Mouse (Mus musculus): Measurements from ENCODE around the gene Prkce. TPM values are rescaled to one million over a fixed set of nuclear protein-coding genes. Genes with fewer than 3 reads are reported as not detected.

The Prkce gene
- polyA plus RNA-seq, 1 experiment = 4.8 TPM

- WGBS = 70% methylated on average over 12 of the region's 12 CpGs
- Histone ChIP-seq H3K4me3 (replicated peaks; ENCODE audit: control insufficient read depth, low read depth, low read length) (no peak overlapping the region), H3K27ac (ENCODE audit: control insufficient read depth, insufficient read depth, low read depth, low read length, poor library complexity) (no peak overlapping the region), H3K4me1 (ENCODE audit: control insufficient read depth, insufficient read depth, low read length) (peaks cover 8% of the 10 kb centered on the region)
- TF ChIP-seq POLR2A (IDR thresholded peaks at IDR 0.05; ENCODE audit: borderline replicate concordance, control insufficient read depth, low read depth, low read length) (no peak), CTCF (IDR thresholded peaks at IDR 0.05; ENCODE audit: control insufficient read depth, insufficient read depth, low read length) (no peak)
Measured at GRCm38 (mm10) chr17:86436583-86437370, 269.2 kb downstream of the Prkce start.

- WGBS = 12% methylated on average over 20 of the region's 20 CpGs
- Histone ChIP-seq H3K4me1 (ENCODE audit: control insufficient read depth, insufficient read depth, low read length) (peaks cover 8% of the 10 kb centered on the region), H3K27ac (ENCODE audit: control insufficient read depth, insufficient read depth, low read depth, low read length, poor library complexity) (peak overlapping the region; percentile 16), H3K4me3 (replicated peaks; ENCODE audit: control insufficient read depth, low read depth, low read length) (peak overlapping the region; percentile 57)
- TF ChIP-seq CTCF (IDR thresholded peaks at IDR 0.05; ENCODE audit: control insufficient read depth, insufficient read depth, low read length) (no peak), POLR2A (IDR thresholded peaks at IDR 0.05; ENCODE audit: borderline replicate concordance, control insufficient read depth, low read depth, low read length) (no peak)
Measured at GRCm38 (mm10) chr17:86437516-86438277, 270.1 kb downstream of the Prkce start.

GRCm38 (mm10) chr17:86438278-86438661, 270.7 kb downstream of the Prkce start:
- no peak overlapping the region for H3K4me3 ChIP-seq (replicated peaks; ENCODE audit: control insufficient read depth, low read depth, low read length)
- TF ChIP-seq POLR2A (IDR thresholded peaks at IDR 0.05; ENCODE audit: borderline replicate concordance, control insufficient read depth, low read depth, low read length) = no peak
- no peak for TF ChIP-seq CTCF (IDR thresholded peaks at IDR 0.05; ENCODE audit: control insufficient read depth, insufficient read depth, low read length)
- H3K4me1 ChIP-seq (ENCODE audit: control insufficient read depth, insufficient read depth, low read length) = peaks cover 8% of the 10 kb centered on the region
- 70% methylated on average over 3 of the region's 3 CpGs for WGBS
- no peak overlapping the region for H3K27ac ChIP-seq (ENCODE audit: control insufficient read depth, insufficient read depth, low read depth, low read length, poor library complexity)

GRCm38 (mm10) chr17:86438763-86439162, 271.2 kb downstream of the Prkce start:
- 51% methylated on average over 5 of the region's 5 CpGs for WGBS

GRCm38 (mm10) chr17:86441098-86441497, 273.5 kb downstream of the Prkce start:
- no peak overlapping the region for H3K4me3 ChIP-seq (replicated peaks; ENCODE audit: control insufficient read depth, low read depth, low read length)
- 80% methylated on average over 7 of the region's 7 CpGs for WGBS
- no peak overlapping the region for H3K27ac ChIP-seq (ENCODE audit: control insufficient read depth, insufficient read depth, low read depth, low read length, poor library complexity)
- TF ChIP-seq POLR2A (IDR thresholded peaks at IDR 0.05; ENCODE audit: borderline replicate concordance, control insufficient read depth, low read depth, low read length) = no peak
- no peak for TF ChIP-seq CTCF (IDR thresholded peaks at IDR 0.05; ENCODE audit: control insufficient read depth, insufficient read depth, low read length)
- H3K4me1 ChIP-seq (ENCODE audit: control insufficient read depth, insufficient read depth, low read length) = peaks cover 8% of the 10 kb centered on the region

More at GRCm38 (mm10) chr17:86438763-86439162, 271.2 kb downstream of the Prkce start:
- TF ChIP-seq POLR2A (IDR thresholded peaks at IDR 0.05; ENCODE audit: borderline replicate concordance, control insufficient read depth, low read depth, low read length) (no peak), CTCF (IDR thresholded peaks at IDR 0.05; ENCODE audit: control insufficient read depth, insufficient read depth, low read length) (no peak)
- H3K4me3 ChIP-seq (replicated peaks; ENCODE audit: control insufficient read depth, low read depth, low read length) = no peak overlapping the region
- H3K27ac ChIP-seq (ENCODE audit: control insufficient read depth, insufficient read depth, low read depth, low read length, poor library complexity) = no peak overlapping the region
- peaks cover 8% of the 10 kb centered on the region for H3K4me1 ChIP-seq (ENCODE audit: control insufficient read depth, insufficient read depth, low read length)

GRCm38 (mm10) chr17:86443886-86444285, 276.3 kb downstream of the Prkce start:
- Histone ChIP-seq H3K27ac (ENCODE audit: control insufficient read depth, insufficient read depth, low read depth, low read length, poor library complexity) (no peak overlapping the region), H3K4me3 (replicated peaks; ENCODE audit: control insufficient read depth, low read depth, low read length) (no peak overlapping the region), H3K4me1 (ENCODE audit: control insufficient read depth, insufficient read depth, low read length) (peaks cover 9% of the 10 kb centered on the region)
- no peak for TF ChIP-seq CTCF (IDR thresholded peaks at IDR 0.05; ENCODE audit: control insufficient read depth, insufficient read depth, low read length)
- TF ChIP-seq POLR2A (IDR thresholded peaks at IDR 0.05; ENCODE audit: borderline replicate concordance, control insufficient read depth, low read depth, low read length) = no peak
- WGBS = 58% methylated on average over 7 of the region's 7 CpGs

- WGBS = 30% methylated on average over 15 of the region's 15 CpGs
- TF ChIP-seq POLR2A (IDR thresholded peaks at IDR 0.05; ENCODE audit: borderline replicate concordance, control insufficient read depth, low read depth, low read length) = no peak
- peak; percentile 82 for TF ChIP-seq CTCF (IDR thresholded peaks at IDR 0.05; ENCODE audit: control insufficient read depth, insufficient read depth, low read length)
Measured at GRCm38 (mm10) chr17:86444578-86445419, 277.2 kb downstream of the Prkce start.

GRCm38 (mm10) chr17:86445420-86445720, 277.8 kb downstream of the Prkce start:
- Histone ChIP-seq H3K4me1 (ENCODE audit: control insufficient read depth, insufficient read depth, low read length) (peaks cover 9% of the 10 kb centered on the region), H3K27ac (ENCODE audit: control insufficient read depth, insufficient read depth, low read depth, low read length, poor library complexity) (peak overlapping the region; percentile 67), H3K4me3 (replicated peaks; ENCODE audit: control insufficient read depth, low read depth, low read length) (no peak overlapping the region)
- WGBS = 14% methylated on average over 3 of the region's 3 CpGs
- TF ChIP-seq CTCF (IDR thresholded peaks at IDR 0.05; ENCODE audit: control insufficient read depth, insufficient read depth, low read length) = no peak
- no peak for TF ChIP-seq POLR2A (IDR thresholded peaks at IDR 0.05; ENCODE audit: borderline replicate concordance, control insufficient read depth, low read depth, low read length)

More at GRCm38 (mm10) chr17:86444578-86445419, 277.2 kb downstream of the Prkce start:
- Histone ChIP-seq H3K4me3 (replicated peaks; ENCODE audit: control insufficient read depth, low read depth, low read length) (no peak overlapping the region), H3K27ac (ENCODE audit: control insufficient read depth, insufficient read depth, low read depth, low read length, poor library complexity) (peak overlapping the region; percentile 67), H3K4me1 (ENCODE audit: control insufficient read depth, insufficient read depth, low read length) (peaks cover 9% of the 10 kb centered on the region)

Measured in bone marrow, adult 2 months (tissue).